Mouse (Mus musculus) adrenal gland, postnatal 14 days (tissue): ENCODE results near the gene Ppp4r4. TPM values are rescaled to one million over a fixed set of nuclear protein-coding genes. Genes with fewer than 3 reads are reported as not detected.
"Not testable (repeated sequence)": the region's sequence is repeated elsewhere in the genome, so short reads cannot be mapped to it uniquely, and the experiment has no call there.

ENCODE experiments used
- DNase-seq: peaks from one replicate; pipeline ENCODE4 v3.0.0; 2021; ENCODE audit warnings: mixed read lengths
- total RNA-seq: library from RNA; stranded (reverse); gene quantifications from 2 replicates; pipeline ENCODE4 v1.2.3, GENCODE M21; 2021

Ppp4r4 gene
- total RNA-seq, 1 experiment from 2014 or later = 3.2 TPM

GRCm38 (mm10) chr12:103634430-103634829 is 102.3 kb downstream of the Ppp4r4 start:
- no peak for DNase-seq

GRCm38 (mm10) chr12:103635846-103636245 is 103.8 kb downstream of the Ppp4r4 start:
- no peak for DNase-seq

- DNase-seq = peak; percentile 91
Observed at GRCm38 (mm10) chr12:103643336-103643735, 111.3 kb downstream of the Ppp4r4 start.

GRCm38 (mm10) chr12:103643818-103644217 is 111.7 kb downstream of the Ppp4r4 start:
- DNase-seq = no peak

GRCm38 (mm10) chr12:103644601-103645000 is 112.5 kb downstream of the Ppp4r4 start:
- DNase-seq = no peak

GRCm38 (mm10) chr12:103646314-103646713 is 114.2 kb downstream of the Ppp4r4 start:
- no peak for DNase-seq

GRCm38 (mm10) chr12:103653836-103654235 is 121.8 kb downstream of the Ppp4r4 start:
- peak; percentile 40 for DNase-seq

- peak; percentile 20 for DNase-seq
Observed at GRCm38 (mm10) chr12:103655123-103656044, 123.3 kb downstream of the Ppp4r4 start.

- peak; percentile 22 for DNase-seq
Observed at GRCm38 (mm10) chr12:103656848-103657626, 125.0 kb downstream of the Ppp4r4 start, which contains the start of gene Serpina6. Serpina6 (minus strand) TSS chr12:103657212.

- DNase-seq = no peak
Observed at GRCm38 (mm10) chr12:103657991-103658390, 125.9 kb downstream of the Ppp4r4 start.

GRCm38 (mm10) chr12:103659171-103659570 is 127.1 kb downstream of the Ppp4r4 start:
- DNase-seq = peak; percentile 41

GRCm38 (mm10) chr12:103660076-103660475 is 128.0 kb downstream of the Ppp4r4 start:
- no peak for DNase-seq

GRCm38 (mm10) chr12:103662053-103662452 is 130.0 kb downstream of the Ppp4r4 start:
- not testable (repeated sequence) for DNase-seq

Other genes with a start within 250 kb of the Ppp4r4 start
- gene Fam181a, start 221.3 kb upstream of the Ppp4r4 start, total RNA-seq = not detected in 2 replicates
- gene Asb2, start 176.3 kb upstream of the Ppp4r4 start, total RNA-seq = 1.1 and 2.2 TPM in 2 replicates
- gene Otub2, start 143.6 kb upstream of the Ppp4r4 start, total RNA-seq = 3.1 and 3.7 TPM in 2 replicates
- gene 9330161L09Rik, start 124.5 kb upstream of the Ppp4r4 start, total RNA-seq = 0.90 and 0.93 TPM in 2 replicates
- 92.3 and 99.1 TPM in 2 replicates for gene Ddx24, start 106.5 kb upstream of the Ppp4r4 start, total RNA-seq
- gene Ifi27, start 98.1 kb upstream of the Ppp4r4 start, total RNA-seq = 1,163 and 1,199 TPM in 2 replicates
- gene Ifi27l2a, start 88.6 kb upstream of the Ppp4r4 start, total RNA-seq = 15.4 and 19.7 TPM in 2 replicates
- not detected in 2 replicates for gene Ifi27l2b, start 75.1 kb upstream of the Ppp4r4 start, total RNA-seq
- 2.9 and 17.0 TPM in 2 replicates for gene Serpina10, start 99.2 kb downstream of the Ppp4r4 start, total RNA-seq
- gene Serpina6, start 124.9 kb downstream of the Ppp4r4 start, total RNA-seq = 5.4 and 113 TPM in 2 replicates
- not detected in 2 replicates for gene Serpina16, start 143.9 kb downstream of the Ppp4r4 start, total RNA-seq
- not detected in 2 replicates for gene Serpina1f, start 163.2 kb downstream of the Ppp4r4 start, total RNA-seq
- 24.1 and 393 TPM in 2 replicates for gene Serpina1d, start 241.3 kb downstream of the Ppp4r4 start, total RNA-seq